Mouse (Mus musculus) CD4-positive, CD25-positive, alpha-beta regulatory T cell, adult 2 months (primary cell): ENCODE data around the gene Ptpn22.
A peak's percentile ranks its signal among the peaks of the same experiment; 100 is the strongest.

Experiments used
- DNase-seq: peaks from one replicate; pipeline ENCODE4 v3.0.0-alpha.2; 2012; ENCODE audit warnings: low read depth, low spot score

Ptpn22 gene

DNA sequence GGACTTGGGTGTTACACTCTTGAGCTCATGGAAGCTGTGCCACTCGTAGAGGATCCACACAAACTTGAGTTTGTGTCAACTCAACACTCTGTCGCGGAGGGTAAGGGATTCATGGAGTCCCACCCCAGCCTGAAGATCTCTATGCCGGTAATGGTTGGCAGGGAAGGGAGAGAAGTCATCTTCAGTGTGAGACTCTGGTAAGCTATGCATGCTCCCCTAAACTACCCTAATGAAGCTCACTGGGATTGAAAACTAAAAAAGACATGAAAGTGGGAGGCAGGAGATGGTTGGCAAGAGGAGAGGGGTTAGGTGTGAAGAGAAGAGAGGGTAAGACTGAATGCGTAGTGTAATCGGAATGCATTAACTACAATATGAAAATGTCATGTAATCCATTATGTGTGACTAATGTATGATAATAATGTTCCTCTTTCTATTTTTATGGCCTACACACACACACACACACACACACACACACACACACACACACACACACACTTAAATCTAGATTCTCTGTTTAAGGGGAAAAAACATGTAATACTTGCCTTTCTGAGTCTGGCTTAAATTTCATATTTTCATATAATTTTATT is 1.5 kb upstream of the Ptpn22 start:
- DNase-seq: peak; percentile 36

DNA sequence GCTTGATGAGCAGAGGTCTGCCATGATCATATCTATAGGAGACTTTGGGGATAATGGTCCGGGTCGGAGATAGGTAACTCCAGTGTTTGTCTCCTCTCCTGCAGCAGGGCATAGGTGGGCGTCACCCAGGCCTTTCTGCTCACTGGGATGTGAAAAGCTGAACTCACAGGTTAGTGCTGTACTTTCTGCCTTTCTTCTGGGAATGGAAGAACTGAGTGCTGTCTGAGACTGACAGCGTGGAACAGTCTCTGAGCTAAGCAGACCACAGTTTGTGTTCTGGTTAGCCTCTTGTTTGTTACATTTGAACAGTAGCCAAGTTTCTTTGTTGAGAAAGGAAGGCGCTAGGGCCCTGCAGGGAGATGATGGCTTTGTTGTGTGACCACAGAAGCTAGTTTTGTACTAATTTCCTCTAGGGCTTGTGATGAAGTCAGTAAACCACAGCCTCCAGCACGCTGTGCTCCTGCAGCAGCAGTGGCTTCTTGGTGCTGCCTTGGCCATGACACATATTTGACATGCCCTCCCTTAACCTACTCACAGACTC is 326 bp downstream of the Ptpn22 start:
- DNase-seq: peak; percentile 90

DNA sequence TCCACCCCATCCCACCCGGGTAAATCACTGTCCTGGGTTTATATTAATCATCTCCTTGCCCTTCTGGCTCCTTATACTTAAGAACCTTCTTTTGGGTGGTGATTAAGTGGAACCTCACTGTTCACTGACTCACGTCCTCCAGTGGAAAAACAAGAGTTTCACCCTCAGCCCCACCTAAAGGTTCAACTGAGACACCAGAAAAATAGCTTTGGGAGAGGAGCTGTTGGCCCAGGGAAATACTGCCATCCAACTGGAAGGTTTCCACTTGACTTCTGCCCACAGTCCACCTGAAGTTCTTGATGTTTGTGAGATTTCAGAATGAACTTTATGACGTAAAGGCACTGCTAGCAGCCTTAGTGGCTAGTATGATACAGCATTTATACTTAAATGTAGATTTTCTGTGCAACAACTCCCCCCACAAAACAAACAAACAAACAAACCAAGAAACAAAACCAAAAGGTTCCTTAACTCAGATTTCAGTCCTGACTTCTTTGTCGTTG is 3.2 kb downstream of the Ptpn22 start:
- DNase-seq: peak; percentile 53

DNA sequence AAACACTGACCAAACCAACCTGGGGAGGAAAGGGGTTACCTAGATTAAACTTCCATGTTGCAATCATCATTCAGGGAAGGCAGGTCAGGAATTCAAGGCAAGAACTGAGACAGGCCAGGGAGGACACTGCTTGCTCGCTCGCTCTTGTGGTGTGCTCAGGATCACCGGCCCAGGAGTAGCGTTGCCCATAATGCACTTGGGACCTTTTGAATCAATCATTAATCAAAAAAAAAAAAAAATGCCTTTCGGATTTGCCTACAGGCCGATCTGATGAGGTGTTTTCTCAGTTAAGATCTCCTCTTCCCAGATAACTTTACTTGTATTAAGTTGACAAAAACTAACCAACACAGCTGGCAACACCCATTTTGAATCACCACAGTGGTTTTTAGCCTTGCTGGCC is 4.6 kb downstream of the Ptpn22 start:
- no peak for DNase-seq

DNA sequence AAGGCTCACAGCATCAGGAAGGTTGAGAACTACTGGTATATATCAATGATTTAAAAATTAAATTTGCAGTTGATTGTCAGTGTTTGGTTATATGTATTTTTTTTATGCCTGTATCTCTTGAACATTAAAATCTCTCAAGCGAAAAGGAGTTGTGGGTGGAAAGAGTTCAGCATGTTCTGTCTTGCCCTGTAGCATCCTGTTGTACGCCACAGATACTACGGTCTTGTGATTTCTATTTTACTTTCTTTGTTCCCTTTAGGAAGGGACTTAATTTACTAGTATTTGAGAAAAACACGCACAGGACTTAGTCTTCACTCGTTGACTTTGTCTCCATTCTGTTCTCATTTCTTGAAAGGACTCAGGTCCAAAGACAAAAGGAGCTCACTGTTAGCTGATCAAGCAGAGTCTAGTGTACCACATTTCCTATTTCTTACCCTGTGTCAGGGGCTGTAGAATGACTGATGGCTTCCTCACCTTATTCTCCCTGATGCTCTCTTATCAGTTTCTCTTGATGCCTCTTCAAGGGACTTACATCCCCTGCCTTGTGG is 7.9 kb downstream of the Ptpn22 start:
- peak; percentile 63 for DNase-seq

DNA sequence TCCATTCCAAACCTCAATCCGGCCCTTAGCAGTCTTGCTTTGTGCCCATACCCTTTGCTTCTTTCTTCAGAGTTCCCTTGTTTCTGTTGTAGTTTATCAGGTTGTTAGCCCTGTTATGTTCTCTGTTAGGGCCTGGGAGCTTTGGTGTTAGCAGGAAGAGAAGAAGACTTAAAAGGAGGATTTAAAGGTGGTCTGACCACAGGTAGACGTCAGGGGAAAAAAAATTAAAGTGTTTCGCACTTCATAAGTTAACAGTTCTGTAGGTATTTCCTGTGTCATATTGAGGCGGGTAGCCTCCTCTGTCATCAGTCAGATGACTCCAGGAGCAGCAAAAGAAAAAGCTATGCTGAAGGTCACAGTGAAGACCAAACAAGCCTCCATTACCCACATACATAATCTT is 8.4 kb downstream of the Ptpn22 start:
- DNase-seq: peak; percentile 78

DNA sequence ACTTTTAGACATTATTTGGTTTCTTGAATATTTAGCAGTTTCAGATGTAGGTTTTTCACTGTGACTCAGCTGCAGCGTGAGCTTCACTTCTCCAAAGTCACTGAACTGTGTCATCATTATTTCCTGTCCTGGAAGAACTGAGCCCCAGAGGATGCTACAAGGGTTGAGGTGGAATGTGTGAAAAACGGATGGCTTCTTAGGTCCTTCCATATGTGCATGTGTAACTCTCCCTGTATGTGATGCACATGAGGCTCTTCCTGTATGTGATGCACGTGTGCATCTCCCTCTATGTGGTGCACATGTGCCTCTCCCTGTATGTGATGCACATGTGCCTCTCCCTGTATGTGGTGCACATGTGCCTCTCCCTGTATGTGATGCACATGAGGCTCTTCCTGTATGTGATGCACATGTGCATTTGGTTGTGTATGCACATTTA is 13.1 kb downstream of the Ptpn22 start:
- DNase-seq: peak; percentile 36

DNA sequence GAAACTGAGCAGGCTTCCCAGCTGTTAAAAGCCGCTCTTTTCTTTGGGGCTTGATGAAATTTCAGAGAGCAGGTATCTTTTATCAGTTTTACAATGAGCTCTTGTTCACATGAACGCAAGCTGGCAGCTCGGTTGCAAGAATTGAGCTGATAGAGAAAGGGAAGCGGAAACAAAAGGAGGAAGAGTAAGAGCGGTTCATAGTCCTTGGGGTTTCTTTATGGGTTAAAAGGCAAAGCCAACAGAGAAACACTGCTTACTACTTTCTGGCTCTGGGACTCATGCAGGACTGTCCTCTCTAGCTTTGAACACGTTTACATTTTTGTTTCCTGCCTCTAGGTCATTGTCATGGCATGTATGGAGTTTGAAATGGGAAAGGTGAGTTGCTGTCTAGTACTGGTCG is 14.7 kb downstream of the Ptpn22 start:
- DNase-seq: no peak

DNA sequence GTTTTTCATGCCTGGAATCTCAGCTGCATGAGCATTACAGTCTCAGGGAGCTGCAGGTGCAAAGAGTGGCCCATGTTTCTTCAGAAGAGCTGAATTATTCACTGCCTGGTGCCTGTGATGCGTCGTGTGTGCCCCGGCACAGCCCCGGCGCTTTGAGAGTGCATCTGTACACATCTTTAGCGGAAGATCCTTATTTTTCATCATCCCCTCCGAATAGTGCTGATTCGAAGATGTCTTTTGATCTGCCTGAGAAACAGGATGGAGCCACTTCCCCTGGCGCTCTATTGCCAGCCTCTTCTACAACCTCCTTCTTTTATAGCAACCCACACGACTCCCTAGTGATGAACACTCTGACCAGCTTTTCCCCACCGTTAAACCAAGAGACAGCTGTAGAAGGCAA is 26.4 kb downstream of the Ptpn22 start:
- peak; percentile 53 for DNase-seq

DNA sequence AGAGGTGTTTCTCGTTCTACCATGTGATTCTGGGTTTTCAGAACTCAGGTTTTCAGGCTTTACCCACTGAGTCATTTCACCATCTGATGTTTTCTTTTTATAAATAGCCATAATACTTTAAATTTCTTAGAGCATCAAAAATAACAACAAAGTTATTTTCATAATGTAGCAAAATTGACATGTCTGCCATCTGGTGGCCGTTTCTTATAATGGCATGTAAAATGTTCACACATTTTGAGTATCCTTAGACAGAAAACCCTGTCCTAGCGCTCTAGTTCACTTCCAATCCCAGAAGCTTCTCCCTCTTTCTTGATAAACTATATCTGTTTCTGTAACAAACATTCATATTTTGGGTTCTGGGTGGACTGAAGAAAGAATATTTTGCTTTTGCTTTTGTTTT is 28.0 kb downstream of the Ptpn22 start:
- DNase-seq: peak; percentile 87

DNA sequence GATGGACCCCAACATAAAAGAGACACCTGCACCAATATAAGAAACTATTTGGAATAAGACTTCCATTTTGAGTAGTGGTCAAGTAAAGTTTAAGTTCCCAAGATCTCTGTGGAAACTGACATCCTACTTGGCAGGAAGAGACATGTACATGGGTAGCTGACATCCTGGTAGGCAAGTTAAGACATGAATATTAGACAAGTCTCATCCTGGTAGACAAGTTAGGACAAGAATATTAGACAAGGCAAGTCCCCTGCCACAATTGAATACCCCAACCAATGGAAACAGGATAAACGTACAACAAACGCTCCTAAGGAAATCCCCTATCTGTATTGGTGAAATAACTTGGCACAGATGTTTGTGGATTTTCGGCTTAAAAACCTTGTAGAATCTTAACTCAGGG is 33.8 kb downstream of the Ptpn22 start:
- DNase-seq: no peak

DNA sequence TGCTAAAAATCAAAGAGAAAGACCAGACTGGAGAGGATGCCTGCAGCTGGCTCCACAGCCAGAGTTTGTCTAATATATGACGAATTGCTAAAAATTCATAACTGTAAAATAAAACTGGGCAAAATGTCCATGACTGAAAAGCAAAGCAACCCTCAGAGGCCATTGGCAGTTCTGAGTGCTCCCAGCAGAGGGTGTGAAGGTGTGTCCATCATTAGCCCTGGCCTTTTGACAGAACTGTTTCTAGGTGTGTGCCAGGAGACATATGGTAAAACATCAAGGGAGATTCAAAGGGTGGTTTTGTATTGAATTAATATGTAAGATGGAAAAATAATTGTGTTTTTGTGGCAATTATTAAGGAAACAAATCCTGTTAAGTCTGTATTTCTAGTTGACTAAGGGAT is 45.1 kb downstream of the Ptpn22 start:
- DNase-seq: peak; percentile 74

DNA sequence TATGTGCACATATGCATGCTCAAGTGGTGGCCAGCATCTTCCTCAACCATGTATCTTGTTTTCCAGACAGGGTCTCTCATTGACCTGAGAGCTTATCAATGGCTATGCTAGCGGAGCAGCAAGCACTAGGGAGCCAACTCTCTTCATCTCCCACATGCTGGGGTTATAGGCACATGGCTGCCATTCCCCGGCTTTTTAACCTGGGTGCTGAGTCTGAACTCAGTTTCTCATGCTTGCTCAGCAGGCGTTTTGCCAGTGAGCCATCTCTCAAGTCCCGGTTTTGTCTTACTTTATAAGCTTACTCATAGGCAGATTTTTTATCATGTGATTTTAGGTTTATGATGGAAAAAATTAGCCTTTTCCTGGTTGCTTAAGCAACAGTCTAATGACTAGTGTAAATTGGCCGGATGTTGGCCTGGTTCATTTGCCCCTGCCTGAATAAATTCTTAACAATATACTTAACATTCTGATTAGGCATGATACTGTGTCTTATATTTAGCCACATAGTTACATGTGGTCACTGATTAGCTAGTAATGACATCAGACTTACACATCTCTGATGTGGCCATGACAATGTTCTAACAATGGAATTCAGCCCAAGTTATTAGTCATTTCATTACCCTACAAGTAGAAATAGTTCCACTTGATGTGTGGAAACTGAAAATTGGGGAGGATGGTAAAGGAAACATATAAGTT is 47.9 kb downstream of the Ptpn22 start:
- peak; percentile 60 for DNase-seq

DNA sequence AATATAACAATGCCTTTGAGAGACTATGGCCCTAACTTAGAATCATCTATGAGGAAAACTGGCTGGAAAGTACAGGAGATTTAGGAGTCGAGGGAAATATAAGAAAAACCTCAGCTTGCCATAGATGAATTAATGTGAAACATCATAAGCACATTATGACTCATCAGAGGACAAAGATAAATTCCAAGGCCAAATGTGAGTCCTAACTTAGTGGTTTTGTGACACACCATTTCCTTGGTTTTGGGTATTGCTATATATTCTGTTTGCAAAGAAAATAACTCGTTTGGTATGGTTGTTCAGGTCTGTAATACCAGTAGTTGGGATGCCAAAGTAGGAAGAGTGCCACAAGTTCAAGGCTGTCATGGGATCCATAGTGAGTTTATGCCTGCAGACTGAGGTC is 49.2 kb downstream of the Ptpn22 start:
- no peak for DNase-seq

DNA sequence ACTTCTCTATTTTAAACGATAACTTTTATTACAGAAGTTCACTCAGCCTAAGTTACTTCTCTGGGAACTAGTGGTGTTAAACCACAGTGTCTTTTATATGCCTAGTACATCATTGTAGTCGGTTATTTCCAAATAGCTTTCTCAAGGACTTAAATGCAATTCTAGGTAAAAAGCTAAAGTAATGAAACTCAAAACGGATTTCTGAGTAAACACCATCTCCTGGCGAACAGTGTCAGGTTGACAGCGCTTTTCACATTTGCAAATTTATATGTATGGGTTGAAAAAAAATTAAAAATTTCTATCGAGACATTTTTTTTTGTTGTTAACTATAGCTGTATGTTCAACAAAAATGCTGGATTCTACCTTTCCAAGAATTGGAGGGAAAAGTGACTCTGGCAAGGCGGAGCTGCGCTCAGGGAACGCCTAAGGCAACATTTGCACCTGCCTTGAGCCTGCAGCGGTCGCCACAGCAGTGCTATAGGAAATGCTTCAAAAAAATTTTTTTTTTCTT is 53.9 kb downstream of the Ptpn22 start:
- DNase-seq: peak; percentile 35

DNA sequence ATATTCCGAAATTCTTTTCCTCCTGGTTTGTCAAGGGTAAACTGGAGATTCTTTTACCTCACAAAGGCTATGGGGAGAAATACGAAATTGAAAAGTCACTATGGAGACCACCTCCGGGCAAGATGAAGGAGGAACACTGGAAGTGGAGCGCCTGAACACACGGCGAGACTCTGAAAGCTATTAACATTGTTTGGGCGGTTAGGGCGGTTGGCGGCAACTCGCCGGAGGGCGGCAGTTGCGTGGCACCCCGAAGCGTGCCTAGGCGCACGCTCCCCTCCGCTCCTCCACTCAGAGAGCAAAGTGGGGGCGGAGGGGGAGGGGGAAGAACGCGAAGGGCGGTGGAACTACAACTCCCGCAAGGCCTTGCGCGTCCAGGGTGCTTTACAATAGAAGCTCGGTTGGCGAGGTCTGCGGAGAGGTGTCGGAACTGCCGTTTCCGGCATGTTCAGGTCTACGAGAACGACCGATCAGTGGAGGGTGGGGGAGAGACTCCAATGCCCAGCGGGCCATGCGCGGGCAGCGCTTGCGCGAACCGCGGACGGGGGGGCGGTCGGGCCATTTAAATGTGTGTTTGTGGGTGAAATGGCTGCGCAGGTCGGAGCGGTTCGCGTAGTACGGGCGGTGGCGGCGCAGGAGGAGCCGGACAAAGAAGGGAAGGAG is 54.5 kb downstream of the Ptpn22 start, which contains the start of gene Rsbn1:
TSS of gene Rsbn1 (plus strand) at position 111 of the 660 bp plus-strand sequence.
- DNase-seq: peak; percentile 98

DNA sequence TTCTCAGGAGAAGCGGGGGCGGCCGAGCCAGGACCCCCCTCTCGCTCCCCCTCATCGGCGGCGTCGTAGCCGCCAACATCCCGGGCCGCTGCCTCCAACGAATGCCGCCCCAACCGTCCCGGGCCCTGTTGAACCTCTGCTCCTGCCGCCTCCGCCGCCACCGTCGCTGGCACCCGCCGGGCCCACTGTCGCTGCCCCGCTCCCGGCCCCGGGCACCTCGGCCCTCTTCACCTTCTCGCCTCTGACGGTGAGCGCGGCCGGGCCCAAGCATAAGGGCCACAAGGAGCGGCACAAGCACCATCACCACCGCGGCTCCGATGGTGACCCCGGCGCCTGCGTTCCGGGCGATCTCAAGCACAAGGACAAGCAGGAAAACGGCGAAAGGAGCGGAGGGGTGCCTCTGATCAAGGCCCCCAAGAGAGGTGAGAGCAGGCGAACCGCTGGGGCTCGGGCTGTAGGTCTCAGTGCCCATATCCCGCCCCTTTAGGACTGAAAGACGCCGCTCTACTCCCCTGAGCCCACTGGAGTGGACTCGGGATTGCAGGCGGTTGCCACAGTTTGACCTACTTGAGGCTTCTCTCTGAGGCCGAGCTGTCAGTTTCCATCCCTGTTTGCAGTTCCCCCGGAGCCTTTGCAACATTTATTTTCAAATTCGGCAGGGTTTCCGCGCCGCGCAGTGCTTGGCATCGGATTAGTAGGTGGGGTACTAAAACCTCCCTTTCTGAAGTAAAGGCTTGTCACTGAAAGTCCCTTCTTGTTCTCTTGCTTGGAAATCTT is 55.3 kb downstream of the Ptpn22 start:
- DNase-seq: no peak

DNA sequence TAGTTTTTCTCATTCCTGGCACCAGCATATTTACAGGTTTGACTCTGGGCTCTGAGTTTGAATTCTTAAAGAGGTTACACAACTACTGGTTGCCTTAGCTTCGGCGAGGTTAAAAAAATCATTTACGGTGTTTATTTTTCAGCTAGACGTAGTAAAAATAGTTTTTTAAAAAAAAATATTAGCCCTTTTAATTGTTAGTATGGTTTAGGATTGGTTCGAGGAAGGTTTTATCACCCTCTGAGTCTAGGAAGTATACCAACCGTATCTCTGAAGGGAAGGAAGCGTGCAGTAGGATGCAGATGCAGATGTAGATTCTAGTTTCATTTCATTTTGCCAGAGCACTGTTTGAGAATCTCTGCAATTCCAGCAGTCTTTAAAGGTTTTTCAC is 55.9 kb downstream of the Ptpn22 start:
- peak; percentile 31 for DNase-seq

DNA sequence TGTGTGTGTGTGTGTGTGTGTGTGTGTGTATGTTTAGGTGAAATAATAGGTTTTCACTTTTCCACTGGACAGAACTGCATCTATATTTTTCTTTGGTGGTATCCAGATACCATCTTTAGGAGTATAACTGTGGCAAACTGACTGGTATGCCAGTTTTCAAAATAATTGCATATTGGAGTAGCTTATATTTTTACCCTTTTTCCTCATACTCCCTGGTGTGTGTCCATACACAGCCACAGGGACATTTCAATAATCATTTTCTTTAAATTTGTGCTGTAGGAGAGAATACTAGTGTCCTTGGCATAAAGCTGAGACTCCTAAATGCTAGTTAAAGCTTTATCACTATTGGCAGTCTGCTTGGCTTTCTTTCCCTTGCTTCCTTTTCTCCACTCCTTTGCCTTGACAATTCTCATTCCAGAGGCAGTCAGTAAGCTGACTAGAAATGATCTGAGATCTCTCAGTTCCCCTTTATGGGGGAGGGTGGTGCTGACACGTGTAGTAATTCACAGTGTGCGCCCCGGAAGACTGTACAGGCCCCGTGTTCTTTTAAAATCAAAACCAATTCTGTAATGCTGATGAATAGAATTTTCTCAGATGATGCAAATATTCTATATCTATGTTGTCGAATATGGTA is 56.7 kb downstream of the Ptpn22 start:
- DNase-seq: peak; percentile 32

DNA sequence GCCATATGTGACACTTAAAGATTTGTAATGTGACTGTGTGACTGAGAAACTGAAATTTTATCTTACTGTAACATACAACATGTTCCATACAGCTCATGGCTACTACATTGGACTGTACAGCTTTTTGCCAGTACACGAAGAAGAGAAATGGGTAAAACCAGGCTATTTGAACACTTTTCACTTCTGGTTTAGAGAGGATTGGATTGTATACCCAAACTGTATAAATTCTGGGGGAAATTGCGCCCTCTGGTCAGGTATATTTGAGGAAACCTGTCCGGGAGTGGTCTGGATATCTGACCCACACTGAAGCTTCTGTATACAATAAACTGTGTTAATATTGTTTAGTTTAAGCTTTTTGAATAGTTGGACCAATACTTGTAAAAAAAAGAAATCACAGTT is 57.2 kb downstream of the Ptpn22 start:
- DNase-seq: no peak

DNA sequence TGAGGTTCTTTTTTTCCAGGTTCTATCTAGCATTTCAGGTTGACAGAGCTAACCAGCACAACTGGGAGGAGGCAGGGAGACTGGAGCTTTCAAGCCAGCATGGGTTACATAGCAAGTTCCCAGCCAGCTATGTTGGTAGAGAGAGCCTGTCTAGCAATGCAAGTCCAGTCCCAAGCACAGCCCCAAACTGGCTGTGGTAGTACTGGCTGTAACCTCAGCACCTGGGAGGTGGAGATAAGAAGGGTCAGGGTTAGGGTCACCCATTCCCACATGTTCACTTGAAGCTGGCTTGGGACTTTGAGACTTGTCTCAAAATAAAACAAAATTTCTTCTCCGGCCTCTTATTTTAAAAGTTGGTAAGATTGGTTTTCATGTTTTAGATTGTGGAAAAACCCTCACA is 60.5 kb downstream of the Ptpn22 start:
- no peak for DNase-seq
